Mouse (Mus musculus) thymus, adult 2 months (tissue): ENCODE results near the gene 4930432M17Rik.

Experiments used
- CTCF ChIP-seq: fragments of 200-500 bp; IDR thresholded peaks from 2 replicates; pipeline ENCODE4 v1.5.1; 2012; ENCODE audit warnings: mild to moderate bottlenecking, control low read depth, low read length, moderate library complexity, borderline replicate concordance; ENCODE audit not compliant: control insufficient read depth, poor library complexity, insufficient read depth; ENCODE audit errors: extremely low read depth
- POLR2A ChIP-seq: fragments of 200-500 bp; IDR thresholded peaks from 2 replicates; pipeline ENCODE4 v1.6.1; 2012; ENCODE audit warnings: mild to moderate bottlenecking, low read length, control low read depth, moderate library complexity; ENCODE audit not compliant: control insufficient read depth, poor library complexity, insufficient read depth; ENCODE audit errors: extremely low read depth

GRCm38 (mm10) chr3:121628245-121628644 is 42.3 kb upstream of the 4930432M17Rik start:
- TF ChIP-seq CTCF: no peak
- no peak for TF ChIP-seq POLR2A
